In genomic region chr1:72182930-72183499, GRCm38 (mm10) we compare ENCODE assay signal across 8 mouse cellular contexts. TPM values are rescaled to one million over a fixed set of nuclear protein-coding genes. Genes with fewer than 3 reads are reported as not detected.
DNase-seq lines count a peak whose midpoint lies in the region; ATAC-seq lines count a peak whose summit lies in the region.

No protein-coding gene starts in this region.

- no peak; the same call in 1 of the 2 replicates for ATAC-seq in heart, embryonic 14.5 days (ENCODE audit: insufficient number of reproducible peaks, insufficient read depth, low FRiP score, low read depth)

- H3K27ac ChIP-seq in heart, embryonic 14.5 days (replicated peaks in 1 of 2; ENCODE audit: control insufficient read depth in 1 of 2, insufficient read depth in 1 of 2, low read depth in 2 of 2, low read length in 2 of 2): no peak overlapping the region

- H3K9me3 ChIP-seq in heart, embryonic 14.5 days (ENCODE audit: control insufficient read depth, low read length): no peaks in the 10 kb centered on the region

- H3K27me3 ChIP-seq in heart, embryonic 14.5 days (ENCODE audit: control insufficient read depth, insufficient read depth, low read length): no peaks in the 10 kb centered on the region

- 8% methylated on average over 13 of the region's 13 CpGs for WGBS in heart, embryonic 14.5 days

- H3K4me2 ChIP-seq in heart, embryonic 14.5 days (ENCODE audit: low read length): peak overlapping the region; percentile 57

- peak; percentile 86 for DNase-seq in MN1 (ENCODE audit: low spot score)
- DNase-seq in cerebellum, postnatal 10 days: peak; percentile 42 to 52
- DNase-seq in kidney, postnatal 10 days: peak; percentile 29
- peak; percentile 43 to 62 for DNase-seq in lung, postnatal 4 days
- DNase-seq in c-Kit-positive CD71-positive TER-119-positive erythroid progenitor cells, embryonic 14.5 days (ENCODE audit: low spot score): no peak
- DNase-seq in B cell, adult 2 months: no peak
- no peak for DNase-seq in urinary bladder, postnatal 10 days (ENCODE audit: low spot score)

- H3K4me1 ChIP-seq in heart, embryonic 14.5 days (ENCODE audit: control insufficient read depth in 2 of 2, insufficient read depth in 2 of 2, low read length in 2 of 2): peaks cover 7 to 10% of the 10 kb centered on the region in 2 experiments

- H3K9ac ChIP-seq in heart, embryonic 14.5 days (ENCODE audit: low read length): peak overlapping the region; percentile 41; the same call in 1 of the 2 replicates

- H3K36me3 ChIP-seq in heart, embryonic 14.5 days (ENCODE audit: control insufficient read depth, insufficient read depth, low read length): no peaks in the 10 kb centered on the region

- H3K4me3 ChIP-seq in heart, embryonic 14.5 days (ENCODE audit: control insufficient read depth in 1 of 2, insufficient read depth in 1 of 2, low read depth in 1 of 2, low read length in 2 of 2): peak overlapping the region; percentile 14 to 20

RNA-seq across cellular contexts. Expression of gene Mreg, which starts 29.1 kb away (rescaled TPM):
- 6.5 and 6.8 TPM in 2 replicates for polyA plus RNA-seq in heart, embryonic 14.5 days (2014; fragmentation: Nextera tagmentation; extraction: Ambion mirVana)

Comparison
In these comparisons a context has a peak if more than half of its experiments do, and no peak if none do; other contexts are left out.
1. DNase-seq: peak in MN1 (single experiment), cerebellum, postnatal 10 days (2 of 2), kidney, postnatal 10 days (single experiment) and lung, postnatal 4 days (2 of 2); none in c-Kit-positive CD71-positive TER-119-positive erythroid progenitor cells, embryonic 14.5 days (single experiment), B cell, adult 2 months (0 of 2) and urinary bladder, postnatal 10 days (single experiment).